Mouse (Mus musculus) brain, embryonic 14.5 days (tissue): ENCODE measurements around the gene Plac1. TPM values are rescaled to one million over a fixed set of nuclear protein-coding genes. Genes with fewer than 3 reads are reported as not detected.

Experiments used
- DNase-seq: peaks from one replicate; pipeline ENCODE4 v3.0.0-alpha.2; 2011; ENCODE audit warnings: low read depth
- CTCF ChIP-seq: fragments of 200-500 bp; IDR thresholded peaks from 2 replicates; pipeline ENCODE4 v1.5.1; 2012; ENCODE audit warnings: inconsistent platforms, mild to moderate bottlenecking, moderate library complexity, borderline replicate concordance; ENCODE audit not compliant: insufficient read depth, insufficient read length; ENCODE audit errors: extremely low read depth
- POLR2A ChIP-seq: fragments of 200-500 bp; IDR thresholded peaks from 2 replicates; pipeline ENCODE4 v1.6.1; 2012; ENCODE audit warnings: mild to moderate bottlenecking, inconsistent platforms, borderline replicate concordance; ENCODE audit not compliant: poor library complexity, insufficient read depth, insufficient read length, severe bottlenecking; ENCODE audit errors: extremely low read depth
- polyA plus RNA-seq: library from polyadenylated mRNA; depleted of rRNA; stranded (reverse); fragments of >200 nt; gene quantifications from 2 replicates; pipeline ENCODE4 v1.2.3, GENCODE M21; 2012

Gene Plac1
- polyA plus RNA-seq, 1 experiment: 0.88 TPM

DNA sequence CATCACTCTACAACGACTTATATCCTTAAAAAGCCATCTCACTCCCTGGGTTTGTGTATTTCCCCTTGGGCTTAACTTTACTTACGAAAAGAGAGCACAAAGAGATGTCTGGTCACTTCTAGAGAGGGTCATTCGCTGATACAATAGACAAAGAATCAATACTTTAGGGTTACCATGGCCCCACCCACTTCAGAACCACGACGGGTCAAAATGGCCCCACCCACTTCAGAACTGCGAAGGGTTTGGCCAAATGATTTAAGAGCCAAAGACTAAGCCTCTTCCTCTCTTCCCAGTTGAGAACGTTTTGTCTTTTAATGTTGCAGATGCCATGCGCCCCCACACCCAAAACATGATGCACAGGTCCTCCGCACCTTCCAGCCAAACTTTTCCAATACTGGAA is 184.1 kb downstream of the Plac1 start:
- TF ChIP-seq CTCF (no peak), POLR2A (no peak)
- peak; percentile 6 for DNase-seq

DNA sequence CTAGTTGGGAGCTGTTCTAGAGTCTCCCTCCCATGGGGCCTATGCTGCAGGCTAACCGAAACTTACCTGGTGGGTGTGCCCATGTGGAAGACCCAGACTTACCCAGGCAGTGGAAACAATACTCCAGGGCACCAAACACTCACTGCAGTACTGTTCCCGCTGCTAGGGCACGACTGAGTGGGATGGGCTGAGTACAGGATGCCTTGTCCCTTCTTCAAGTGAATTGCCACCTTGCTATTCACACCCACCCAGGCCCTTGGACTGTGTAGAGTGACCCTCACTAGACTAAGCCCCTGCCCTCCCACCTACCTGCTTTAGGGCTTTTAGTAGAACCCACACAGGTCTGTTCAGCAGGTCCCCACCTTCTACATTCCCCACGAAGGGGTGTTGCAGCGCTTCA is 186.0 kb downstream of the Plac1 start:
- TF ChIP-seq CTCF (no peak), POLR2A (no peak)
- no peak for DNase-seq

DNA sequence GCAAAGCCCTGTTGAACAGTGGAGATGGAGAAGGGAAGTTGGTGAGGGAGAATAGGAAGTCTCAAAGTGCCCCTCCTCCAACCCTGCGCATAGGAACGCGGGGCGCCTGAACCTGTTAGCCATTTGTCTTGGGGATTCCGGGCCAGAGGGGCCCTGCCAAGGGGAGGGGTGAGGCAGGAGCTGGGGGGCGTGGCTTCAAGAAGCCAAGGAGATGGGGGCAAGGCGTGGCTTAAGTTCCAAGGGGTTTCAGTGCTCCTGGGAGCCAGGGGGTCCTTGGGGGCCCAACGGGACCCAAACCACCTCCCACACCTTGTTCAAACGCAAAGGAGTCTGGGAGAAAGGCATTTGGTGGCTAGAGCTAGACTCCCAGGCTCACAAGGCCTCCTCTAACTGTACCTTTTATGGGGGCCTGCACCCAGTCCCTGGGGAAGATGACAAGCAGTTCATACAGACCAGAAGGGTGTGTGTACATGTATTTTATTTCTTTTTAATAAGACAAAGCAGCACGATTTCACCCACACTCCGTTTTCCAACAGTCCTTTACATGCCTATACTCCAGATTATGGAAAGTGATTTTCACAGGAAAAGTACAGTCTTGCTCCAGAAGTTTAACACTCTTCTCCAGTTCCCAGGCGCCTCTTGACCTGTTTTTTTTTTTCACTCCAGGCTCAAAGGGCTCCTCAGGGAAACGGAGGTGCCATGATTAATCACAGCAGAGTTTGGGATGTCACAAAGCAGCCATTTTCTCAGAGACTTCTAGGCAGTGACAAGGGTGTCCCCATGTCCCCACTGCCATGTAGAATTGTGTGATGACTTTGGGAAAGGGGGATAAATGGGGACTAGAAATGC is 187.0 kb downstream of the Plac1 start:
- peak; percentile 61 for DNase-seq
- TF ChIP-seq CTCF (no peak), POLR2A (no peak)

DNA sequence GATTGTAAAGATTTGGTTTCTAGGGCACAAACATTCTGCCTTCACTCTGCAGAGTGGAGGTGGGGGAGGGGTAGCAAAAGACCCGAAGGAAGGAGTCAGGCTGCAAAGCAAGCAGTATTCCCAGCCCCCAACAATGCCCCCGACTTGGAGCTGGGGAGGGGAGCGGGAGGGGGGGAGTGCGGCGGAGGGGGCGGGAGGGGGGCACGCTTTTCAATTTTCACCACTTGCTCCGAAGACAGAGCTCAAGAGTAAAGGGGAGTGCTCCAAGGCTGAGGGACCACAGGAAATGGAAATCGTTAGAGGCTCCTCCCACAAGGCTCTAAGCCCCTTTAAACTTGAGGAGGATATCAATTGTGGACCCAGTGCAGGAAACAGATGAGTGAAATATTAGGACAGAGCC is 189.6 kb downstream of the Plac1 start:
- TF ChIP-seq POLR2A: no peak
- TF ChIP-seq CTCF: no peak
- peak; percentile 32 for DNase-seq

DNA sequence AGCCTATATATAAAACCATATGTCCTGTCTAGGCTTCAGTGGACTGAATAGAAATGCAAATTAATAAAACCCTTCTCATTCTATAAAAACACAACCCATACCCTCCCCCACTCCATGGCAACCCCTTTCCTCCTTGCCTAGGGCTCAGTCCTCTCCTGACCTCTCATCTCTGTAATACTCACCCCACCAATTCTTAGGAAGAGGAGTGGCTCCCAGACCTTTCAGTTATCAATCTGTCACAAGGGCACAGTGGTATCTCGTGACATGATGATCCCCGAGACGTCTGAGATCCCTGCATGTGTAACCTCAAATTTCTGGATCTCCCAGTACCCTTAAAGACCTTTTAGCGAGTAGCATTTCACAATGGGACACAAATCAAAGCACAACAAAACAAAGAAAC is 190.7 kb downstream of the Plac1 start:
- DNase-seq: no peak
- TF ChIP-seq POLR2A (no peak), CTCF (no peak)

DNA sequence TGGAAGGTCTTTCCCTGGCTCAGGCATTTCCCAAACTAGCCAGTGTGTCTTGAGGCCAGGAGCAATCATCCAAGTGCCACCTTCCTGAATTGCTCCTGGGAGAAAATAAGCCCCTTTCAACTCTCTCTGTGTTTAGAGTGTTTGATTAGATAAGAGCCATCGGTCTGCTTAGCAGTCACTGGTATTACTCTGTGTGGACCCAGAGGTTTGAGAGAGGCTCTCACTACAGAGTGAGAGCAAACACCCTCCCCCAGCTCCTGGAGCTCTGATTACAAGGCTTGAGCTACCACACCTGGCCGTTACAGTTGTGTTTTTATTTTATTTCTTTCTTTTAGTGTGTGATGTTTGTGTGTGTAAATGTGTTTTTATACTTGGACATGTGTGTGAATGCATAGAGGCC is 193.0 kb downstream of the Plac1 start:
- DNase-seq: no peak
- TF ChIP-seq POLR2A (no peak), CTCF (no peak)

DNA sequence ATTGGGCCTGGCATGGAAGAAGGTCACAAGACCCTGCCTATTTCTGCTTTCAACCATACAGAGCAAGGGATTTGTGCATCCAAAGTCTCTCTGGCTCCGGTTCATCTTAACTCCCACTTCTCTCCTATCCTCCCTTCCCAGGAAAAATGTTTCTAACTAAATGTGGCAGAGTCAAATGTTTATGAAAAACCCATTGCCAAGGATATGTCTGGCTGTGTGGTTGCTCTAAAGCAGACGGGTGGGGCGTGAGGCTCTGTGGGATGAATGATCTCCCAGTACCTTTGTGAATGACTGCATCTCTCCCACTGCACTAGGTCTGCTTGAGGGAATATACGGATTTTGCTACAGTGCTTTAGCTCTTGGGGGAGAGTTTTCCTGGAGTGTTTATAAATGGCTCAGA is 193.9 kb downstream of the Plac1 start:
- peak; percentile 29 for DNase-seq
- no peak for TF ChIP-seq CTCF
- no peak for TF ChIP-seq POLR2A

DNA sequence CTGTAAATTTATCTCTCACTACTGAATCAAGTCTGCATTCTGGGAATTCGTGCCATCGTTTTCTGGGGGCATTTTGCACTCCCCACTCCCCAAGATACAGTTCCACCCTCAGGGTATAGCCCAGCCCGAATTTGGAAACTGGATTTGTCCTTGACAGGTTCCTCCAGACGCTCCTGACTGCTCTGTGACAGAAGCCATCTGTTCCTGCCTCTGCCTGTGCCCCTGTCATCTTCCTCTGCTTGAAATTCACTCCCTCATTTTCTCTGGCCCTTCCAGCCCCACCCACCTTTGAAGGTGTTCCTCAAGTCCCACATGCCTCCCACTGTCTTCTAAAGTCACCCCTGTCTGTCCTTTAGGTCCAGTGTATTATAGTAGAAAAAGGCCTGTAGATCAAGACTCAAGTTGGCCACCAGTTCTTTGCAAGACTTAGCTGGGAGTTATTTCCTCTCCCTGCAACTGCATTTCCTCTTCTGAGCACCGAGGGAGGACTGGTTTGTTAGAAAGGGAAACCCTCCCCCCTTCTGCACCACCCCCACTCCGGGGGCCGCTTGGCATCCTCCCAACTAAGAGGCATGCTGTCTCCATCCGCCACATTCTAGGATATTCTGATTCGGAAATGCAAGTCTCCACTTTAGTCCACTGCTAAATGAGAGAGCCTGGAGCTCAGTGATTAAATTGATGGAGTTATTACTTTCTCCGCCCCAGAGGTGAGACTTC is 194.6 kb downstream of the Plac1 start:
- TF ChIP-seq POLR2A: no peak
- TF ChIP-seq CTCF: no peak
- DNase-seq: peak; percentile 53

DNA sequence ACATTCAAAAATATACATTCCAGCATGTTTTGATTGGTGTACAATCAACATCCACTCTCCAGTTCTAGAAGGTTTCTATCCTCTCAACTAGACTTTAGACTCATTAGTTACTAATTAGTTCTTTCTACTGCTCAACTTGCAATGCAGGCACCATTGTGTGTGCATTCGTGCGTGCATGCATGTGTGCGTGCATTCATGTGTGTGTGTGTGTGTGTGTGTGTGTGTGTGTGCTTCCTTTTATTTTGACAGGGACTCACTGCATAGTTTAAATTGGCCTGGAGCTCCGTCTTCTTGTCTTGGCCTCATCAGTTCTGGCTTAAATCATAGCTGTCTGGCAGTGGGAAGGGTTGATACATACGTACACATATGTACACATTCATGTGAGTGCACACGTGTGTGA is 198.9 kb downstream of the Plac1 start:
- no peak for DNase-seq
- TF ChIP-seq CTCF (no peak), POLR2A (no peak)

DNA sequence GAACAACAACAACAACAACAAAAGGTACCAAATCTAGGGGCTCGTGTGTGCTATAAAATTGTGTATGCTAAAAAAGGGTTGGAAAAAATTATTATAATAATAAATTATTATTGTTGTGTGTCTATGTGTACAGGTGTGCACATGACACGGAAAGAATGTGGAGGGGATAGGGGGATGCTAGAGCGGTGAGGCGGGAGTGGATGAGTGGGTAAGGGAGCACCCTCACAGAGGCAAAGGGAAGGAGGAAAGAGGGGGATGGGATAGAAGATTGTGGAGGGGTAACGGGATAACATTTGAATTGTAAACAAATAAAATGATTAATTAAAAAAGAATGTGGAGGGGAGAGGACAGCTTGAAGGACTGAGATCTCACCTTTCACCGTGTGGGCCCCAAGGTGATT is 199.8 kb downstream of the Plac1 start:
- TF ChIP-seq POLR2A (no peak), CTCF (no peak)
- no peak for DNase-seq

DNA sequence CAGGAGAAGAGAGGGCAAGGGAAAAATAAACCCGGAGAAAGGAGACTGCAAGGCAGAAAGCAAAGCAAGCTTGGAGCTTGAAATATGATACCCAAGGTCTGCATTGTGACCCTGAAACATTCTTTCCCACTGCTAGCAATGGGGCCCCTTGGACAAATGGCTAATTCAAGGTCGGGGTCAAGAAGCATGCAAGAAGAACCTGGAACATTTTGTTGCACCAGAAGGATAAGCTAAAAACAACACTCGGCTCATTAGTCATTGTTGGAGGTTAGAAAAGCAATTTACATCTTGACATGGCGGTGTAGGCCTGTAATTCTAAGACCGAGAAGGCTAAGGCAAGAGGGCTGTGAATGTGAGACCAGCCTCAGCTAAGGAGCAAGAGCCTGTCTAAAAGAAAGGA is 200.3 kb downstream of the Plac1 start:
- TF ChIP-seq CTCF: no peak
- TF ChIP-seq POLR2A: no peak
- DNase-seq: no peak
